Comparison of ENCODE assay signal across 21 mouse cellular contexts in genomic region chr17:28988996-28989395, GRCm38 (mm10). TPM values are rescaled to one million over a fixed set of nuclear protein-coding genes. Genes with fewer than 3 reads are reported as not detected.
DNase-seq lines count a peak whose midpoint lies in the region.
"Had no signal": no experiment of that assay in that cellular context is flagged by ENCODE, and none has a peak within 500 bp of the region (broad histone marks: within the 10 kb centered on the region; RNA-seq: fewer than 3 reads in every experiment).

No protein-coding gene starts in this region.

- DNase-seq in adrenal gland, postnatal 10 days, result peak; percentile 30
- DNase-seq in adrenal gland, postnatal 14 days, result no peak
- DNase-seq in heart, adult 11 months, result peak; percentile 89
- no peak for DNase-seq in heart, postnatal 4 days
- peak; percentile 90 for DNase-seq in adipocyte (ENCODE audit: low spot score)
- no peak for DNase-seq in urinary bladder, postnatal 25 days (ENCODE audit: low spot score)
- DNase-seq: adrenal gland, adult 2 months; adrenal gland, adult 8-10 months; adrenal gland, postnatal 25 days; B cell, adult 2 months; cerebellum, adult 11 months; cerebellum, adult 11-12 months; cerebellum, adult 18-20 months; cerebellum, adult 2 months; cerebellum, adult 8-10 months; cerebellum, adult 9-10 months had no signal

RNA-seq across cellular contexts. Expression of gene Stk38, which starts 18.8 kb away (rescaled TPM):
- total RNA-seq in adrenal gland, postnatal 10 days (2021), result 10 to 100 TPM; 55.0 to 76.8 TPM
- 55.0 and 73.5 TPM in 2 replicates for total RNA-seq in adrenal gland, postnatal 14 days (2021)
- 10 to 100 TPM; 64.3 to 67.4 TPM for total RNA-seq in heart, postnatal 4 days (2021)

RNA-seq across cellular contexts. Expression of gene Kctd20, which starts 37.2 kb away (rescaled TPM):
- total RNA-seq in adrenal gland, postnatal 10 days (2021), result 10 to 100 TPM; 76.1 to 76.7 TPM
- 71.6 and 79.3 TPM in 2 replicates for total RNA-seq in adrenal gland, postnatal 14 days (2021)
- 10 to 100 TPM; 63.1 to 65.3 TPM for total RNA-seq in heart, postnatal 4 days (2021)

RNA-seq across cellular contexts. Expression of gene Srsf3, which starts 43.4 kb away (rescaled TPM):
- total RNA-seq in adrenal gland, postnatal 10 days (2021), result 100 to 1,000 TPM; 144 to 193 TPM
- 167 and 224 TPM in 2 replicates for total RNA-seq in adrenal gland, postnatal 14 days (2021)
- total RNA-seq in heart, postnatal 4 days (2021), result 100 to 1,000 TPM; 224 to 227 TPM

RNA-seq across cellular contexts. Expression of gene Pxt1, which starts 45.4 kb away (rescaled TPM):
- total RNA-seq in adrenal gland, postnatal 10 days (2021), result under 1 TPM; 0.90 to 0.91 TPM
- total RNA-seq in adrenal gland, postnatal 14 days (2021), result 0.64 and 1.3 TPM in 2 replicates
- not detected for total RNA-seq in heart, postnatal 4 days (2021)
- total RNA-seq: adrenal gland, adult 18-20 months; adrenal gland, adult 2 months; adrenal gland, adult 8-10 months; adrenal gland, postnatal 25 days; adrenal gland, postnatal 36 days; CH12.LX; G1E; MEL had no signal

Comparison
In these comparisons a context has a peak if more than half of its experiments do, and no peak if none do; other contexts are left out.
1. DNase-seq: peak in adrenal gland, postnatal 10 days (single experiment), heart, adult 11 months (single experiment) and adipocyte (single experiment); none in adrenal gland, postnatal 14 days (single experiment), heart, postnatal 4 days (single experiment) and urinary bladder, postnatal 25 days (single experiment).